Mouse (Mus musculus) urinary bladder, postnatal 14 days (tissue): ENCODE measurements at regions not wholly inside any gene's neighbourhood (a gene's known extent, or its start where the extent isn't known, plus 50 kb on each side); places are given as distances from the start of the nearest gene placed in this dataset.
A peak's percentile ranks its signal among the peaks of the same experiment; 100 is the strongest.

Experiments
- DNase-seq: peaks from one replicate; pipeline ENCODE4 v3.0.0; 2021; ENCODE audit warnings: low spot score

DNA sequence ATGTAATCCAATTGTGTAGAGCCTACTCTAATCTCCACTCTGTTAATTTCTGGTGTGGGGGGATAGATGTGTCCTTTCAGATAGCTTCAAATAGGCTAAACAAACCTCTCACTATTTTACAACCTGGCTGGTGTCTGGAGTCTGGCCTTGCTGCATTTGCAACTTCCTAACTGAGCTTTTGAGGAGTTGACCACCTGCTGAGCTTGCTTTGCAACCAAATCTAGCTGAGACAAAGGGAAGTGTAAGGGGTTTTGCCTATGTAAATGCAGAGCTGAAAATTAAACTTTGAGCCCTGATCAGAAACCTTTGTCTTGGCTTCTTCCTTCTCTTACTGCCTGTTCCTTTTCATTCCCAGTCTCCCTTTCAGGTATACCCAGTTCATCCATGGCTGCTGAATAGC, 404.3 kb downstream of the Cetn3 start:
- no peak for DNase-seq

DNA sequence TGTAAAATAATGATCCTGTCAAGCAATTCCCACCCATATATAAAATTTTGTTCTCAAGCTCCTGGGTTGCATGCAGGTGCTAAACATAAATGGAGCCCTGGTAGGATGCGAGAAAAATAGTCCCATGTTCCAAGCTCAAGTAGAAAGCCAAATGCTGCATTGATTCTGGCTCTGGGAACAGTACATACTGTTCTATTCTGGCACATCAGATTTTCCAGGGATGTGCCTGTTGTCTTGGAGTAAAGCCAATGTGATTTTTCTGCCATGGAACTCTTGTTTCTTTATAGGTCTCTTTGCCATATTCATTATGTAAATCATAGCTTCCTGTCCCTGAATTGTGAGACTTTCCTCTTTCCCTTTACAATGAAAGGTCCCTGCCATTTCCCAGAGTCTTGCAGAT, 417.9 kb downstream of the Cetn3 start:
- DNase-seq: no peak

DNA sequence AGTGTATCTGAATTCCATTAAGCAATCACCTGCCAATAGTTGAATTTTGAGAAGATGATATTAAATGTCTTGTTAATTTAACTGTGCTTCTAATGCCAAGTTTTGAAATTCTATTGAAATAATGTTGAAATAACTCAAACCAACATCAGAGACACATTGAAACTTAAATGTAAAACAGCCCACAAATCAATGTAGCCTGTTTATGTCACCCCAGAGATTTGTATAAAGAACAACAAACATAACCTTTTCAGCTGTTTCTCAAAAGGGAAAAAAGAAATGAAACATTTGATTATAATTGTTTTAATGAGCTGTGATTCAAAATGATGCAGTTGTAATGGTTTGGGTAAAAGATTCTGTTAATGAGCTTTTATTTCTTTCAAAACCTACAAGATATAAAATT, 442.6 kb downstream of the Cetn3 start:
- no peak for DNase-seq

DNA sequence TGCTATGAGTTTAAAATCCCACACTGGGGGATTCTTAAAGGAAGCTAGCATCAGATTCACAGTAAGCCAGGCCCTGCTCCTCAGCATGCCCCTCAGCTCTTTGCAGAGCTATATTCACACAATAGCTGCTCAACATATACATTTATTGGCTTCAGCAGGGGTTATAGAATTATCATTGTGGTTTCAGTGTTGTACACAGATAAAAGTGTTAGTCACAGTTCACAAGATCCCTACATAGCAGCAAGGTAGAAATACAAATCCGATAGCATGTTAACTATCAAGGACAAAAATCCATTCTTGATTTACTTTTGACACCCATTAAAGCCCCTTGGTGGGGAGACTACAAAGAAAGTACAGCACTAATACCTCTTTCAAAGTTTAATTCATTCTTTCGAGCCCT, 451.0 kb downstream of the Cetn3 start:
- no peak for DNase-seq

DNA sequence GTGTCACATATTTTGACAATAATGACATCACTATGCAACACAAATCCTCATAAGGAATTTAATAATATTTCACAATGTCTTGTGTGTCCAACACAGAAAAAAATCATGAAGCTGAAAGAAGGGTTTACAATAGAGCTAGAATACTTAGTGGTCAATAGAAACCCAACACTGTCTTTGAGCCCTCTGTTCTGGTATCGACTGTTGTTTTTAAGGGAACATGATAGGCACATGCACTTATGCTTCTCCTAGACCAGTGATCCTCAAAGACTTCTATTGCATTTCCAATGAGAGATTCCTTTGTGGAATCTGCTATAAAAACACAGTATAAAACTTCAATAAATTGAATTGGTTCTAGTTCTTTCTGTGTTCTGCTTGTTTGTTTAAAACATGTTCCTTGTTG, 463.4 kb downstream of the Cetn3 start:
- DNase-seq: no peak

DNA sequence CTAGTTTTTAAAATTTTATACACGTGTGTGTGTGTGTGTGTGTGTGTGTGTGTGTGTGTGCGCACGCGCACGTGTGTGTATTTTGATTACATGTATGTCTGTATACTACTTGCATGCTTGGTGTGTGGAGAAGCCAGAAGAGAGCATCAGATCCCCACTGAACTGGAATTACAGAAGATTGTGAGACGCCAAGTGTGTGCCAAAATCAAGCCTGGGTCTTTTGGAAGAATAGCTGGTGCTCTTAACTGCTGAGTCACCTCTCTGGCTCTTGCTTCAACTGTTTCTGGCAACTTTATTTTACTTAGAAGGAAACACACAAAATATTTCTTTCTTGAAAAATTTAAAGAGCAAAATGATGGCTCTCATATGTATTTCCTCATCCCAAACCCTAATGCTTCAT, 467.5 kb downstream of the Cetn3 start:
- no peak for DNase-seq

DNA sequence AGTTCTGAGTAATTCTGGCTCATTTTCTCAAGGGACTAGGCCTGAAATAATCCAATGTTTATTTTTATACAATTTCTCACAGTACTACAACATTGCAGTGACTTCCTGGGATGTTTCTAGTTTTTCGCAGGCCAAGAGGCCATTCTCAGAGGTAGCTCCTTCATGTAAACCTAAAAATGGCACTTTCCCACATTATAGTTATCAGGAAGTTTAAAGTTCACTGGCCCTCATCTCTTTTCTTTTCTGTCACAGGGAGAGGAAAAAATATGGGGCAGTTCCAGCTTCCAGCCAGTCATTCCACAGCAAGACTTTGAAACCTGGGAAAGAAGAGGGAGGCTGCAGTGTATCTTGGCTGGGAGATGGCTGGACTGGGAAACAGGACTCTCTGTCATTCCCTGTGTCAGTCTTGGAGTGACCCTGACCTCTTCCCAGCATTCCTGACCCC, 475.6 kb downstream of the Cetn3 start:
- no peak for DNase-seq

DNA sequence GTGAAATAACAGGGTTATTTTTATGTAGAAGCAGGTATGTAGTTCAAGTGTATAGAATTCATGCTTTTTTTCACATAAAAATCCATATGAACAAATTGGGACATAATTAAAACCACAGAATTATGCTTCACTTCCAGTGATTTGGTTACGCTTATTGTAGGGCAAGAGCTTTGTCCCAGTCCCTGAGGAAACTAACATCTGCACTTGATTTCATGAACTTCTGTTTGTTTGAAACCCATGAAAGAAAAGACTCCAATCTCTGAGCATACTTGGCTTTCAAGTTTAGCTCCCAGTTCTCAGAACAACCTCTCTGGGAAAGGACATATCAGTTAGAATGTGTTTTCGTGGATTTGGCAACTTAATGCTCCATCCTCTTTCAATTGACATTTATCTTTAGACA, 481.4 kb downstream of the Cetn3 start:
- DNase-seq: no peak

DNA sequence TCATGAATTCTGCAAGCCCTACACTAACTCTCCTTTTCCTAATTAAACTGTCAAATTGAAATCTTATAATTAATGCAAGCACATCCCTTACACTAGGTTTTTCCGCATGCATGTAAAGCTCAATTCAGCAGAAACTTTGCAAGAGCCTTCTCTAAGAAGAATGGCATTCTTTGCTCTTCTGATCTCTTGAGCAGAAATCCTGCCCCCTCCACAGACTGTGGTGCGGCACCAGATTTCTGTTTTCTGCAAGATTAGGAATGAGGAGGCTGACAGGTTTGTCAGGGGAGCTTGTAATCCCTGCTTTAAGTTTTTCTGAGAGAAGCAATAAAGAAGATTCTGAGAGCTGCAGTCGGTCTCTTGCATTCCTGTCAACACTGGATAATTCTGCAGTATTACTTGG, 482.3 kb downstream of the Cetn3 start:
- DNase-seq: no peak

DNA sequence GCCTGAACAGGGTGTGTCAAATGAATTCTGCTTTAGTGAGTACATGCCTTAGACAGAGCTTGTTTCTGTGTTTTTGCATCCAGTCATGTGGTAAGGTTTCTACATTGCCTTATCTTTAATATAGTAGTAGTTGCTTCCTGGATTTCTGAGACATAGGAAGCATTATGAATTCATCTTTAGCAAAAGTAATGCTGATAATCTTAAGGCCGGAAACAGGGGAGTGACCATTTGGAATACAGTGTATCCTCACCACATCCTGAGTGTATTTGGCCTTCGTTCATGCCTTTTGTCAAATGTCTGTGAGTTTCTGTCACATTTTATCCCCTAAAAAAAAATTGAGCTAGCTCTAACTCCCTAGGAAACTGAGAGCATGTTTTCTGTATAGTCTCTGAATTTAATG, 482.9 kb downstream of the Cetn3 start:
- DNase-seq: no peak

DNA sequence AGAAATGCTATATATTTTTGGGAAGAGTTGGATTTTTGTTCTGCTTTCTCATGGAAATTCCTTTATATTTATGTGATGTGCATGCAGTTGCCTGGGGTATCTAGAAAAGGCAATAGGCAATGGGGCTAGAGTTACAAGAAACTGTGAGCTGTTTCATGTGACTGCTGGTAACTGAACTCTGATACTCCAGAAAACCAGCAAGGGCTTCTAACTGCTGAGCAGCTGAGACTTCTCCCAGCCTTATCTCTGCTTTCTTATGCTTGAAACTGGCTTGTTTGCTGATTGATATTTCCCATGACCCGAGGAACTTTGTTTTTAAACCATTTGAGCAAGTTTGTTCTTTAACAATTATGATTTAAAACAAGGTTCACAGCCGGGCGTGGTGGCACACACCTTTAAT, 491.9 kb downstream of the Cetn3 start:
- no peak for DNase-seq

DNA sequence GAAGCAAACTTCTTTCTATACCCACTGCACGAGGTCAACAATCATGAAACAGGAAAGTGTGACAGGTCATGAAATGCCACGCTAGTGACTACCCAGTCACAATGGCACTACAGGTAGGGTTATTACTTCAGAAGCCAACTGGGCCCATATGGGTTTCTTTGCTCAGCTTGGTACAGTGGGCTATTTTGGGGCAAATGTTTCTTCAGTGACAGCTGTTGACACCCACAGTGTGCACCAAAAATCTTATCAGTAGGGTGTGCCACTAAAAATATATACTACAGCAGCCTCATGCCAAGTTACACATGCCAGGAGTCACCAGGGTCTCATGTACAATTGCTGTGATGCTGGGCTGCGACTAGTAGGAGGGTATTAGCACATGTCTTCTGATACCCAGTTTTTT, 493.1 kb downstream of the Cetn3 start:
- no peak for DNase-seq

DNA sequence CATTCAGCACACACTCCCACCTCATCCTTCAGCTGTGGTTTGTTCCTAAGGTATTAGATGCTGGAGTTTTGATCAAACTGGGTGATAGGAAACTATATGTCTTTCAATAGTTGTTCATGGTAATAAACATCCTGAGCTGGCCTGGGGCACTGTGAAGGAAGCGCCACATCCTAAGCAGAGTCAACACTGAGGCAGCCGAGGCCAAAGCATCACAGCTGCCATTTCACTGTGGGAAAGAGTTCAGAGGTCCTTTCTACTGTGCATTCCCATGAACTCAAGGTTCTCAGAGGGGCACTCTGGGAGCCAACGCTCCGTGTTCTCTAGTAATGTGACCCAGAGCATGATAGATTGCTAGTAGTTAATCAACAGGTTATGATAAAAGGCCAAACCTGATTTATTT, 497.9 kb downstream of the Cetn3 start:
- DNase-seq: no peak

DNA sequence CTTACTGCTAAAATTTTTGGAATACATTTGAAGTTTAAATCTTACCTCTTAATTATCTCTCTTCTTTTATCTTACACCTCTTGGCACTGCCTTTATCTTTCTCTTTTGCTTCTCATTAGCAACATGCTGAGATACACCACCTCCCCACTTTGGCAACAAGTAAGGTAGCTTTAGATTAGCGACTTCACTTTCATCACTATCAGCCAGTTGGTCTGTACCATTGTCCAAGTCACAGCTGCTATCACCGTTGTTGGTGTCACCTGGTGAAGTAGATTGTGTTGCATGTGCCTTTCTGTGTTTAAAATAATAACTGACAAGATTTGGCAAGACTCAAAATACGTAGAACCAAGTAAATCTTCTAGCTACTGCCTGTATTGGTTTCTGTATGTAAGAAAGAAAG, 513.0 kb downstream of the Cetn3 start:
- DNase-seq: no peak

DNA sequence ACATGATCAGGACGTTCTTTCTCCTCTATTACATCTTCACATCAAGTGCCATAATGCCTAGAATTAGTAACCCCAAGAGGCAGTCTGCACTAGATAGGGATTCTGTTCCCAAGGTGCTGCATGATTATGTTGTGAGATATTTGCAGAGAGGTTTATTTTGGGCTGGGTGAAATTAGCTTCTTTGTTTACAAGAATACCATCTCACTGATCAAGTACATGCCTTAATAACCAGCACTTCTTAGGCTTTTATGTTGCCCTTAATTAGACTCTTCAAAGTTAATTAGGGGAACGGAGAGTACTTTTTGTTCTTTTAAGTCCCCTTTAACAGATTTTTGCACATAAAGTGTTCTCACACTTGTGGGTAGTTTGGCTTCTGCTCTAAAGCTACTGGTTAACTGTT, 521.4 kb downstream of the Cetn3 start:
- DNase-seq: no peak

DNA sequence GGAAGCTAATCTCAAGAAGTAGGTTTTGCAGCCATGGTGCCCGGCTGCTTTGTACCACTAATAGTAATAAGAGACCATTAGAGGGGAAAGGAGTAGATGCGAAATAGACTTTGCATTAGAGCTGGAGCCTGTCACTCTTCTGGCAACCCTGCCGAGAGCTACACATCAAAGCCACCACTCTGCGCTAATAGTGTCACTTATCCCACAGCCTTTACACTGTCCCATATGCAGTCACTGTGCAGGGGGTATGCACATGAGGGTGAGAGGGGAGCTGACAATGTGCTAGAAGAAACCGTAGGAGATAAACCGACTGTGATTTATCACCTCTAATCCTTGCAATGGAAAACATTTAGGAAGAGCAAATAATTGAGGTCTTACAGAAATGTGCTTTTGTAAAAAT, 522.2 kb downstream of the Cetn3 start:
- no peak for DNase-seq

DNA sequence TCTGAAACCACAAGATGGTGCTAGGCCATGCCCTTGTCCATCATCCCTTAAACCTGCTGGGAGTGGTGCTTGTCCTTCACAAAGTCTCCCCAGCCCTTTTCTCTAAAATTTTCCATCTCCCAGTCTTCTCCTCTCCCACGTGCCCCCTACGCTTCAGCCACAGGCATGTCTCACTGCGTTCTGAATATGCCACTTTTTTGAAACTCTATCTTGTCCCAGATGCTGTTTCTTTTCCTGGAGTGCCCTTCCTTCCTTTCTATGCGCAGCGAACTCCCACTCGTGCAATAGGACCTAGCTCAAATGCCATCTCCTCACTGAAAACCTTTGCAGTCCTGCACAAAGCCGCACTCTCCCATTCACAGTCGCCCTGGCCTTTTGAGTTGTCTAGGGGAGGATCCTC, 525.5 kb downstream of the Cetn3 start:
- DNase-seq: no peak

DNA sequence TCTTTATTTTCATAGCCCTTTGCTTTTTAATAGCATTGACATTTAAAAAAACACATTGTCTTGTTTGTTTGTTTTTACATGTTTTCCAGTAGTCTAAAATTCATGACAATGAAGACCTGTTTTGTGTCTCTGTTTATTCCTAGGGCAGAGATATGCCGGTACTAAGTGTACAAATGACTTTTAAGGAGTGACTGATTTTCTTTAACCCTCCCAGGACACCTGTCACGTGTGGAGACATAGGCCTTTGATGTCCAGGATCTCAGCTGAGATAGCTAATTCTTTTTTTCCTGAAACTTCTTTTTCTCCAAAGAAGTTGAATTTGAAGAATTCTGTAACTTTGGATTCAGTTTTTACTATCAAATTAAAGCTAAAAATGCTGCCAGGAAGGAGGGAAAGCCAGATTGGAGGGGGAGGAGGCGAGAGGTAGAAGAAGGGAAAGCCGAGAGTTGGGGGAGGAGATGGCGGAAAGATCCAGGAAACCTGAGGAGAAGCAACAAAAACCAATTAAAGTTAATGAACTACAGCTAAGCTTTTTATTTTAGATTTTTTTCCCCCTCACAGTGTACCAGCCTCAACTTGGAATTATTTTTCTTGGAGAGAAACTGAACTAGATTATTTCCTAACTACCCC, 533.8 kb downstream of the Cetn3 start:
- no peak for DNase-seq

DNA sequence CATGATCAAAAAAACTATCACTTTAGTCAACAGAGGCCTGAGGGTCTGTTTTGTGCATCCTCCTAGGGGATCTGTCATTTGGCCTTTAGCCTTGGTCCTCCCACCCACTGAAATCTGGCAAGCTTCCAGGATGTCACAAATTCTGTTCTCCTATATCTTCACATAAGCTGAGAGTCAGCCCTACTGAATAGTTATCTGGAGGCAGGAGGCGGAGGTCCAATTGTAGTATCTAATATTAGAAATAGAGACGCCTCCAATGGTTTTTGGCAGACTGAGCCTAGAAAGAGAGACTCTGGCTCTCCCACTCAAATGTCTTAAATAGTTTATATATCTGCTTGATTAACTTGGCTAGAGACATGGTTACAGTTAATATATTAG, 534.3 kb downstream of the Cetn3 start:
- DNase-seq: peak; percentile 5

DNA sequence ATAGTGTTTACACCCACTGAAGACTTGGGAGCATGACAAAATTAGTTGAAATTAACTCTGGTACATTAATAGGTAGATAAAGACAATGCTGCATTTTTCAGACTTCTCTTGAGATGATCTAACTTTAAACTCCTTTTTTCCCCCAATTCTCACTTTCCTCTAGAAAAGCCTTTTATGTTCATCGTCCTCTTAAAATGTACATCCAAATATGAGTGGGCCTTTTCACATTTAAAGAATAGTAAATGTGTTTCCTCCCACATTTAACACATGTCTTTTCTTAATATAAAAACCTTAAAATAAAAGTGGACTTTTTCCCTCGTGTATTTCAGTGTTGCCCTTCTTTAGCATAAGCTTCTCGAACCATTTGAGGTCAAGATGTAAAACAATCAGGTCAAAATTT, 535.5 kb downstream of the Cetn3 start:
- DNase-seq: no peak

DNA sequence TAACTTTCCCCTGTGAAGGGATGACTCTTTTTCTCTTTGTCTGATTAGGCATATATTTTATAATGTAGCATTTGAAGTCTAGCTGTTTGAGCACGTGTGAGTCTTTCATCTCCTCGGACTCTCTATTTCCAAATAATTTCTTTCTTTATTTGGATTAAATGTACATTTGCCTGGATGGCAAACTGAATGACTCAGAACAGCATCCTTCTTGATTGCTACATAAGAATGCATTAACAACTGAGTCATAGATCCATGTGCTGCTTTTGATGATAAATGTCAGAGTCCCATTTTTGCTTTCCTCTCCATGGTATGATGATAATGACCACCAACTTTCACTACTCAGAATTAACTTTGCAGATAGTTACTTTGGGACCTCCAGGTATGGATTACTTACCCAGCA, 571.5 kb downstream of the Cetn3 start:
- DNase-seq: no peak

DNA sequence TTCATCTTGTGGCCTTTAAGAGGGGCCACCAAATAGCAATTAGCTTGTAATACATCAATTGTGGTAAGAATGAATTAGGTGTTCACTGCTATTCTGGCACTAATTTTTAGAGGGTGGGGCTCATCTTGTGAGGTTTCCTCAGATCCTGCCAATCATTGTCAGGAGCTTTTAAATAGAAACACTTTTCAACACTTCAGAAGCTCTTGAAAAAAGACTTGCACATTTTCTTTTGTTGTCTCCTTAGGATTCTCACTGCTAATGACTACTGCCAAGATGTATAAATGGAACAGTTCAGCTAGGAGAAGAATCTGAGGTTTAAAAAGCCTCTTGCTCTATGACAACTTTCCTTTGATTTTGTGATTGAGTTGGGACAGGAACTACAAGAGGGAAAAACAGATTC, 572.4 kb downstream of the Cetn3 start:
- no peak for DNase-seq

DNA sequence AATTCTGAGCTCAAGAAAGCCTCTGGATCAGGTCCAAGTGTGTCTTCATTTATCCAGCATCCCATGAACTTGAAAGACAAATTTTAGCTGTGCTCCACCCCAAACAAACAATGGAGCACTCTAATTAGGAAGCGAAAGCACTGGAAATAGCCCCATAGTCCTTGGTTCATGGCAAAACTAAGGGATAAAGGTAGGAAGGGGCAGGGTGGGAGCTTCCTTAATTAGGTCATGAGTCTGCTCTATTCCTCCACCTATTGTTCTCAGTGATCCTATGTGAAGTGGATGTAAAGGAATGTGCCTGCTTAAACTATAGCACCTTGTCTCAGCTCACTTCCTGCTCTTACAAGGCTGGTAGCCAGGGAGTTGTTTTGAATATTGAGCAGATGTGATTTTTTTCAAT, 576.6 kb downstream of the Cetn3 start:
- no peak for DNase-seq

DNA sequence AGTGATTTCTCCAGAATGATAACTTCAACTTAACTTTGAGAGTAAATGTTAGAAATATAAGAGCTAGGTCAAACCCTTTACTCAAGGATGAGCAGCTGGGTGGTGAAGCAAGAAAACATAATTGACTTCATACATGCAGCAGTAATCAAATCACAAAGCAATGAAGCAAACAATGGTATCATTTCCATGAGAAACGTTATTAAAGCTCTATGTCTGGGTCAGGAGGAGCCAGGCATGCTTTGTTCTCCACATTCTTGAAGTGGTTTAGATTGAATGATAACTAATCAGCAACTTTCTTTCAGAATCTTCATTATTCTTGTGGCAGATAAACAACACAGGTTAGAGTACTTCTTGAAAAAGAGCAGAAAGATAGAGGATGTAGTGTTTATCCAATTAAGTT, 577.8 kb downstream of the Cetn3 start:
- DNase-seq: no peak

DNA sequence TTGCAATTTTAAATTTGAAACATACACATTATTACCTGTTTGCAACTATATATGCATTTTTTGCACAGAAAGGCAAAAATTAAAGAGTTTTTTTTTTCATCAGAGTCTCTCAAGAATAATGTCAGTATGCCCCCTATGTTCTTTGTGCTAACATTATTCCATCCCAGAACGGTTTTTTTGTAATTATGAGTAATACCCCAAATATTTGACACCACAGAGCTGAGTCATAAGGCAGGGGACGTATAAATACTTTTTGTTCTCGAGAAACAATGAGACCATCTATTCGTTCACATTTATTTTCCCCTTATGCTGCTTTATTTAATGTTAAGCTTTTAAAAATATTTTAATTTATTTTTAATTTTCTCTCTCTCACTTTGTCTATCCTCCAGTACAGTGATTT, 578.5 kb downstream of the Cetn3 start:
- DNase-seq: no peak
